Mouse (Mus musculus) CH12.LX (cell line): ENCODE data around the gene AL607142.1. TPM values are rescaled to one million over a fixed set of nuclear protein-coding genes. Genes with fewer than 3 reads are reported as not detected.

Experiments used
- DNase-seq: peaks from one replicate; pipeline ENCODE4 v3.0.0-alpha.2; 2013; ENCODE audit errors: extremely low read depth
- H3K27ac ChIP-seq: 2 replicates; pipeline ENCODE4 v1.5.1; 2012; ENCODE audit warnings: low read depth, mild to moderate bottlenecking, control low read depth, moderate library complexity; ENCODE audit not compliant: insufficient read depth
- H3K27me3 ChIP-seq: replicated peaks from 2 replicates; pipeline ENCODE3; 2012; ENCODE audit warnings: inconsistent platforms
- H3K36me3 ChIP-seq, 2 experiments: replicated peaks in 1 of 2; 2 replicates each; pipeline versions ENCODE3 to v1.6.1; 2012; ENCODE audit warnings: inconsistent platforms in 1 of 2, low read length in 1 of 2, mild to moderate bottlenecking in 1 of 2, mixed read lengths in 1 of 2, moderate library complexity in 1 of 2; ENCODE audit not compliant: control insufficient read depth in 1 of 2, insufficient read depth in 1 of 2
- H3K4me1 ChIP-seq, 2 experiments: 2 replicates each; pipeline ENCODE4 v1.6.1; 2012; ENCODE audit warnings: inconsistent platforms in 1 of 2, moderate library complexity in 1 of 2; ENCODE audit not compliant: insufficient read depth in 2 of 2, control insufficient read depth in 1 of 2
- H3K4me2 ChIP-seq: 2 replicates; pipeline ENCODE4 v1.6.1; 2012; ENCODE audit warnings: low read depth, mild to moderate bottlenecking, control low read depth; ENCODE audit not compliant: poor library complexity, insufficient read depth, severe bottlenecking
- H3K4me3 ChIP-seq, 3 experiments: fragments of 150-350 bp in 1 of 3; sonication (generic) in 1 of 3; replicated peaks in 1 of 3; 2 replicates each; pipeline versions ENCODE3 to v1.5.1; 2011 to 2012; ENCODE audit warnings: low read depth in 2 of 3, low read length in 2 of 3, mild to moderate bottlenecking in 2 of 3, moderate library complexity in 2 of 3, control low read depth in 1 of 3, improper control_type of control experiment in 1 of 3, inconsistent platforms in 1 of 3, mixed read lengths in 1 of 3; ENCODE audit not compliant: poor library complexity in 1 of 3
- H3K79me2 ChIP-seq: replicated peaks from 2 replicates; pipeline ENCODE4 v1.6.1; 2012; ENCODE audit warnings: mild to moderate bottlenecking, moderate library complexity; ENCODE audit not compliant: control insufficient read depth, poor library complexity, insufficient read depth, severe bottlenecking; ENCODE audit errors: extremely low read depth
- H3K9ac ChIP-seq: 2 replicates; pipeline ENCODE4 v1.6.1; 2012; ENCODE audit warnings: low read depth, mild to moderate bottlenecking, control low read depth, moderate library complexity; ENCODE audit not compliant: insufficient read depth
- H3K9me3 ChIP-seq: replicated peaks from 2 replicates; pipeline ENCODE3; 2012; ENCODE audit warnings: low read length, inconsistent platforms, mixed read lengths
- BHLHE40 ChIP-seq: IDR thresholded peaks from 2 replicates; pipeline ENCODE4 v1.6.1; 2011; ENCODE audit warnings: mild to moderate bottlenecking, low read depth, low read length, improper control_type of control experiment
- CHD1 ChIP-seq: IDR thresholded peaks from 2 replicates; pipeline ENCODE4 v1.6.1; 2012; ENCODE audit warnings: low read depth, low read length, improper control_type of control experiment, inconsistent platforms
- CHD2 ChIP-seq: IDR thresholded peaks from 2 replicates; pipeline ENCODE4 v1.6.1; 2011; ENCODE audit warnings: low read length, improper control_type of control experiment
- CTCF ChIP-seq, 2 experiments: IDR thresholded peaks in 1 of 2; conservative IDR thresholded peaks in 1 of 2; 2 replicates each; pipeline ENCODE4 v1.5.1; 2011 to 2012; ENCODE audit warnings: low read depth in 2 of 2, low read length in 2 of 2, improper control_type of control experiment in 1 of 2, inconsistent platforms in 1 of 2, mild to moderate bottlenecking in 1 of 2, moderate library complexity in 1 of 2
- E2F4 ChIP-seq: IDR thresholded peaks from 2 replicates; pipeline ENCODE4 v1.6.1; 2011; ENCODE audit warnings: low read depth, low read length, improper control_type of control experiment; ENCODE audit not compliant: insufficient replicate concordance
- ELF1 ChIP-seq: IDR thresholded peaks from 2 replicates; pipeline ENCODE4 v1.6.1; 2014; ENCODE audit warnings: low read depth, mild to moderate bottlenecking, inconsistent platforms, low read length, improper control_type of control experiment
- EP300 ChIP-seq: IDR thresholded peaks from 2 replicates; pipeline ENCODE4 v1.6.1; 2011; ENCODE audit warnings: low read length, improper control_type of control experiment
- ETS1 ChIP-seq: conservative IDR thresholded peaks from 2 replicates; pipeline ENCODE4 v1.6.1; 2012; ENCODE audit warnings: low read depth, mild to moderate bottlenecking, inconsistent platforms, low read length, improper control_type of control experiment, moderate library complexity
- MAZ ChIP-seq: IDR thresholded peaks from 2 replicates; pipeline ENCODE4 v1.6.1; 2012; ENCODE audit warnings: low read depth, mild to moderate bottlenecking, inconsistent platforms, low read length, improper control_type of control experiment, moderate library complexity
- MEF2A ChIP-seq: IDR thresholded peaks from 2 replicates; pipeline ENCODE4 v1.6.1; 2014; ENCODE audit warnings: low read depth, mild to moderate bottlenecking, inconsistent platforms, low read length, improper control_type of control experiment, borderline replicate concordance
- MXI1 ChIP-seq: IDR thresholded peaks from 2 replicates; pipeline ENCODE4 v1.6.1; 2011; ENCODE audit warnings: mild to moderate bottlenecking, low read depth, low read length, improper control_type of control experiment
- MYC ChIP-seq: IDR thresholded peaks from 2 replicates; pipeline ENCODE4 v1.6.1; 2011; ENCODE audit warnings: low read depth, mild to moderate bottlenecking, improper control_type of control experiment, low read length
- NRF1 ChIP-seq: IDR thresholded peaks from 2 replicates; pipeline ENCODE4 v1.6.1; 2014; ENCODE audit warnings: low read depth, mild to moderate bottlenecking, inconsistent platforms, low read length, improper control_type of control experiment, moderate library complexity
- POLR2A ChIP-seq: IDR thresholded peaks from 2 replicates; pipeline ENCODE4 v1.6.1; 2011; ENCODE audit warnings: low read depth, mild to moderate bottlenecking, improper control_type of control experiment, low read length
- POLR2AphosphoS2 ChIP-seq: IDR thresholded peaks from 2 replicates; pipeline ENCODE4 v1.6.1; 2011; ENCODE audit warnings: low read depth, low read length, improper control_type of control experiment
- SIN3A ChIP-seq: IDR thresholded peaks from 2 replicates; pipeline ENCODE4 v1.6.1; 2012; ENCODE audit warnings: low read length, improper control_type of control experiment, inconsistent platforms
- TCF12 ChIP-seq: IDR thresholded peaks from 2 replicates; pipeline ENCODE4 v1.6.1; 2014; ENCODE audit warnings: low read depth, mild to moderate bottlenecking, inconsistent platforms, low read length, improper control_type of control experiment
- ZKSCAN1 ChIP-seq: IDR thresholded peaks from 2 replicates; pipeline ENCODE4 v1.6.1; 2012; ENCODE audit warnings: low read depth, inconsistent platforms, low read length, improper control_type of control experiment, borderline replicate concordance
- ZMIZ1 ChIP-seq: IDR thresholded peaks from 2 replicates; pipeline ENCODE4 v1.6.1; 2012; ENCODE audit warnings: low read depth, mild to moderate bottlenecking, inconsistent platforms, low read length, improper control_type of control experiment
- ZNF384 ChIP-seq: IDR thresholded peaks from 2 replicates; pipeline ENCODE4 v1.6.1; 2012; ENCODE audit warnings: low read depth, low read length, improper control_type of control experiment, inconsistent platforms
- dilution Hi-C: fragments of 300-500 bp; cut with MboI; formaldehyde crosslinking; loops from 2 replicates; pipeline ENCODE4 v1.14.3; 2020; ENCODE audit warnings: low sequenced_read_pairs; ENCODE audit not compliant: extremely low pct_unique_long_range_greater_than_20kb, extremely low pct_ligation_motif_present
- in situ Hi-C: fragments of 300-500 bp; cut with MboI; formaldehyde crosslinking; loops from 3 replicates; pipeline ENCODE4 v1.14.3; 2019; ENCODE audit warnings: low sequenced_read_pairs, low pct_ligation_motif_present, low pct_unique_long_range_greater_than_20kb, mixed read lengths
- polyA plus RNA-seq: library from polyadenylated mRNA; unstranded; fragments of >175 nt; gene quantifications from 2 replicates; pipeline ENCODE4 v1.2.1, GENCODE M21; 2012; ENCODE audit warnings: low read depth; ENCODE audit not compliant: insufficient read length
- total RNA-seq, 2 experiments: library from RNA; depleted of rRNA; stranded (reverse); fragments of 300-350 nt in 1 of 2; fragments of >200 nt in 1 of 2; gene quantifications; 2 replicates each; pipeline ENCODE4 v1.2.3; 2012 to 2014

The AL607142.1 gene
- total and polyA plus RNA-seq, 3 experiments, result 22.0 TPM; not detected in 2

- Histone ChIP-seq H3K36me3 (peaks cover 0 to 62% of the 10 kb centered on the region in 2 experiments), H3K27me3 (no peaks in the 10 kb centered on the region), H3K9ac (no peak overlapping the region), H3K27ac (peak overlapping the region; percentile 84), H3K4me2 (peak overlapping the region; percentile 12), H3K4me3 (no peak overlapping the region), H3K4me1 (peaks cover 81 to 98% of the 10 kb centered on the region in 2 experiments), H3K9me3 (no peaks in the 10 kb centered on the region), H3K79me2 (peaks cover 24% of the 10 kb centered on the region)
- no peak for DNase-seq
- dilution Hi-C loops (no loop called here), in situ Hi-C loops (loop anchor here (5.0 kb wide), 1 partner anchor 83 kb away; no protein-coding TSS in a partner anchor)
- TF ChIP-seq MYC, result peak; percentile 64
- TF ChIP-seq ETS1, result peak; percentile 46
- TF ChIP-seq NRF1, result no peak; the same call in 1 of the 2 replicates
- TF ChIP-seq MXI1, result peak; percentile 63; the same call in 1 of the 2 replicates
- TF ChIP-seq ELF1, result 0 out of 2 replicates have a peak, but pooled peaks have one; percentile 30
- no peak for TF ChIP-seq CTCF (conservative IDR thresholded peaks at IDR 0.05 in 1 of 2, IDR thresholded peaks at IDR 0.05 in 1 of 2; ENCODE audit: low read depth in 2 of 2, low read length in 2 of 2)
- TF ChIP-seq CHD2, result peak; percentile 38; the same call in 1 of the 2 replicates
- peak; percentile 64; the same call in 1 of the 2 replicates for TF ChIP-seq CHD1
- peak; percentile 76 for TF ChIP-seq ZMIZ1
- no peak for TF ChIP-seq E2F4
- no peak for TF ChIP-seq ZNF384
- TF ChIP-seq BHLHE40, result peak; percentile 48; the same call in 1 of the 2 replicates
- TF ChIP-seq ZKSCAN1, result no peak
- peak; percentile 33; the same call in 1 of the 2 replicates for TF ChIP-seq POLR2A
- TF ChIP-seq MAZ, result peak; percentile 64; the same call in 1 of the 2 replicates
- TF ChIP-seq MEF2A, result peak; percentile 49; the same call in 1 of the 2 replicates
- peak; percentile 38; the same call in 1 of the 2 replicates for TF ChIP-seq TCF12
- peak; percentile 60 for TF ChIP-seq EP300
- TF ChIP-seq SIN3A, result 0 out of 2 replicates have a peak, but pooled peaks have one; percentile 39
Measured at GRCm38 (mm10) chr4:120049857-120050256, 14.9 kb upstream of the AL607142.1 start.

- H3K4me1 ChIP-seq, result peaks cover 67 to 95% of the 10 kb centered on the region in 2 experiments
- peak; percentile 71; the same call in 1 of the 2 replicates for TF ChIP-seq ZMIZ1
- TF ChIP-seq CHD1, result no peak
- peak; percentile 72 for TF ChIP-seq POLR2AphosphoS2
- H3K4me3 ChIP-seq, result no peak overlapping the region
- no peaks in the 10 kb centered on the region for H3K27me3 ChIP-seq
- no peaks in the 10 kb centered on the region for H3K9me3 ChIP-seq
- in situ Hi-C loops (loop anchor here (5.0 kb wide), 1 partner anchor 85 kb away; no protein-coding TSS in a partner anchor), dilution Hi-C loops (no loop called here)
- H3K79me2 ChIP-seq, result peaks cover 30% of the 10 kb centered on the region
- DNase-seq, result no peak
- H3K4me2 ChIP-seq, result no peak overlapping the region
- peaks cover 0 to 53% of the 10 kb centered on the region in 2 experiments for H3K36me3 ChIP-seq
- peak overlapping the region; percentile 96 for H3K27ac ChIP-seq
- no peak overlapping the region for H3K9ac ChIP-seq
Measured at GRCm38 (mm10) chr4:120052481-120052880, 12.3 kb upstream of the AL607142.1 start.
